Mouse (Mus musculus): ENCODE results near the gene Nipsnap2. TPM values are rescaled to one million over a fixed set of nuclear protein-coding genes. Genes with fewer than 3 reads are reported as not detected.

Nipsnap2 gene
- polyA plus RNA-seq, 1 experiment from 2014 or later = 30.5 TPM

GRCm38 (mm10) chr5:129742903-129743488 is 18.1 kb downstream of the Nipsnap2 start:
- H3K9ac ChIP-seq (replicated peaks) = no peak overlapping the region
- ATAC-seq (peak; percentile 85), DNase-seq (peak; percentile 30)
- peaks cover 14% of the 10 kb centered on the region; the same call in 1 of the 2 replicates for H3K36me3 ChIP-seq (replicated peaks; ENCODE audit: insufficient read depth, low read length)
- no peak for TF ChIP-seq EP300 (IDR thresholded peaks at IDR 0.05; ENCODE audit: low read depth)
- TF ChIP-seq CTCF (IDR thresholded peaks at IDR 0.05; ENCODE audit: low read depth) = no peak
- no peaks in the 10 kb centered on the region for H3K27me3 ChIP-seq (ENCODE audit: insufficient read depth, low read length)
- no peaks in the 10 kb centered on the region for H3K9me3 ChIP-seq (ENCODE audit: low read length)
- peaks cover 12% of the 10 kb centered on the region for H3K4me1 ChIP-seq (ENCODE audit: insufficient read depth)
- 39% methylated on average over 7 of the region's 7 CpGs for WGBS (ENCODE audit: insufficient replicate concordance)
- H3K4me2 ChIP-seq (ENCODE audit: low read depth, low read length) = no peak overlapping the region
- H3K27ac ChIP-seq (ENCODE audit: low read depth) = peak overlapping the region; percentile 71
- no peak overlapping the region for H3K4me3 ChIP-seq (ENCODE audit: low read depth, low read length)

- H3K4me2 ChIP-seq (ENCODE audit: low read depth, low read length) = peak overlapping the region; percentile 33
- 42% methylated on average over 6 of the region's 6 CpGs for WGBS (ENCODE audit: insufficient replicate concordance)
- H3K27ac ChIP-seq (ENCODE audit: low read depth) = peak overlapping the region; percentile 71
- H3K4me1 ChIP-seq (ENCODE audit: insufficient read depth) = peaks cover 12% of the 10 kb centered on the region
- peaks cover 21% of the 10 kb centered on the region for H3K36me3 ChIP-seq (replicated peaks; ENCODE audit: insufficient read depth, low read length)
- no peaks in the 10 kb centered on the region for H3K27me3 ChIP-seq (ENCODE audit: insufficient read depth, low read length)
- no peaks in the 10 kb centered on the region for H3K9me3 ChIP-seq (ENCODE audit: low read length)
- H3K9ac ChIP-seq (replicated peaks) = no peak overlapping the region
- ATAC-seq (no peak), DNase-seq (no peak)
- H3K4me3 ChIP-seq (ENCODE audit: low read depth, low read length) = no peak overlapping the region
- TF ChIP-seq CTCF (IDR thresholded peaks at IDR 0.05; ENCODE audit: low read depth) (no peak), EP300 (IDR thresholded peaks at IDR 0.05; ENCODE audit: low read depth) (no peak)
Measured at GRCm38 (mm10) chr5:129744050-129744449, 19.2 kb downstream of the Nipsnap2 start.

- Histone ChIP-seq H3K9ac (replicated peaks) (no peak overlapping the region), H3K4me1 (ENCODE audit: insufficient read depth) (no peaks in the 10 kb centered on the region), H3K27ac (ENCODE audit: low read depth) (no peak overlapping the region), H3K27me3 (ENCODE audit: insufficient read depth, low read length) (no peaks in the 10 kb centered on the region), H3K4me3 (ENCODE audit: low read depth, low read length) (no peak overlapping the region), H3K9me3 (ENCODE audit: low read length) (no peaks in the 10 kb centered on the region), H3K4me2 (ENCODE audit: low read depth, low read length) (no peak overlapping the region), H3K36me3 (replicated peaks; ENCODE audit: insufficient read depth, low read length) (peaks cover 8% of the 10 kb centered on the region)
- ATAC-seq = no peak
- TF ChIP-seq CTCF (IDR thresholded peaks at IDR 0.05; ENCODE audit: low read depth) (no peak), EP300 (IDR thresholded peaks at IDR 0.05; ENCODE audit: low read depth) (no peak)
- DNase-seq = no peak
- WGBS (ENCODE audit: insufficient replicate concordance) = 87% methylated on average over 20 of the region's 20 CpGs
Measured at GRCm38 (mm10) chr5:129756886-129757285, 32.0 kb downstream of the Nipsnap2 start.

GRCm38 (mm10) chr5:129759929-129760480 is 35.1 kb downstream of the Nipsnap2 start:
- TF ChIP-seq EP300 (IDR thresholded peaks at IDR 0.05; ENCODE audit: low read depth) = no peak
- no peak for TF ChIP-seq CTCF (IDR thresholded peaks at IDR 0.05; ENCODE audit: low read depth)
- Histone ChIP-seq H3K36me3 (replicated peaks; ENCODE audit: insufficient read depth, low read length) (peaks cover 7% of the 10 kb centered on the region), H3K4me3 (ENCODE audit: low read depth, low read length) (no peak overlapping the region), H3K27me3 (ENCODE audit: insufficient read depth, low read length) (no peaks in the 10 kb centered on the region), H3K9me3 (ENCODE audit: low read length) (no peaks in the 10 kb centered on the region), H3K4me2 (ENCODE audit: low read depth, low read length) (no peak overlapping the region), H3K4me1 (ENCODE audit: insufficient read depth) (no peaks in the 10 kb centered on the region), H3K27ac (ENCODE audit: low read depth) (no peak overlapping the region), H3K9ac (replicated peaks) (no peak overlapping the region)
- no peak for DNase-seq
- peak; percentile 67 for ATAC-seq
- 65% methylated on average over 13 of the region's 13 CpGs for WGBS (ENCODE audit: insufficient replicate concordance)

- Histone ChIP-seq H3K36me3 (replicated peaks; ENCODE audit: insufficient read depth, low read length) (peaks cover 8% of the 10 kb centered on the region), H3K9ac (replicated peaks) (no peak overlapping the region), H3K27ac (ENCODE audit: low read depth) (no peak overlapping the region), H3K4me2 (ENCODE audit: low read depth, low read length) (no peak overlapping the region), H3K4me3 (ENCODE audit: low read depth, low read length) (no peak overlapping the region), H3K4me1 (ENCODE audit: insufficient read depth) (no peaks in the 10 kb centered on the region), H3K9me3 (ENCODE audit: low read length) (no peaks in the 10 kb centered on the region), H3K27me3 (ENCODE audit: insufficient read depth, low read length) (no peaks in the 10 kb centered on the region)
- DNase-seq (no peak), ATAC-seq (no peak)
- 75% methylated on average over 18 of the region's 18 CpGs for WGBS (ENCODE audit: insufficient replicate concordance)
- TF ChIP-seq EP300 (IDR thresholded peaks at IDR 0.05; ENCODE audit: low read depth) = no peak
- no peak for TF ChIP-seq CTCF (IDR thresholded peaks at IDR 0.05; ENCODE audit: low read depth)
Measured at GRCm38 (mm10) chr5:129761865-129762540, 37.1 kb downstream of the Nipsnap2 start.

Measured in liver, postnatal 0 days (tissue).